Mouse (Mus musculus) G1E (cell line): ENCODE data around the gene 1700015F17Rik. TPM values are rescaled to one million over a fixed set of nuclear protein-coding genes. Genes with fewer than 3 reads are reported as not detected.

Experiments
- ATAC-seq: 2 replicates; pipeline ENCODE4 v1.8.0; 2016; ENCODE audit warnings: mild to moderate bottlenecking; ENCODE audit not compliant: insufficient number of reproducible peaks, poor library complexity, low FRiP score, severe bottlenecking; ENCODE audit errors: extremely low read depth
- DNase-seq: peaks from one replicate; pipeline ENCODE4 v3.0.0; 2012; ENCODE audit warnings: low spot score
- H3K27me3 ChIP-seq: 2 replicates; pipeline ENCODE4 v1.6.1; 2012; ENCODE audit warnings: mild to moderate bottlenecking, low read length, inconsistent platforms; ENCODE audit not compliant: insufficient read depth
- H3K36me3 ChIP-seq: replicated peaks from 2 replicates; pipeline ENCODE3; 2012; ENCODE audit warnings: mild to moderate bottlenecking, inconsistent platforms
- H3K4me1 ChIP-seq: 2 replicates; pipeline ENCODE4 v1.6.1; 2012; ENCODE audit warnings: low read depth, low read length, inconsistent platforms, mixed read lengths; ENCODE audit not compliant: insufficient read depth
- H3K4me3 ChIP-seq: 2 replicates; pipeline ENCODE4 v1.5.1; 2012; ENCODE audit warnings: low read depth, mild to moderate bottlenecking, inconsistent platforms, low read length, moderate library complexity, mixed read lengths
- H3K9me3 ChIP-seq: replicated peaks from 2 replicates; pipeline ENCODE4 v1.6.1; 2012; ENCODE audit warnings: inconsistent platforms
- CTCF ChIP-seq: IDR thresholded peaks from 2 replicates; pipeline ENCODE4 v1.5.1; 2012; ENCODE audit warnings: low read depth, low read length, inconsistent platforms, mixed read lengths
- GATA1 ChIP-seq: IDR thresholded peaks from 2 replicates; pipeline ENCODE4 v1.6.1; 2012; ENCODE audit warnings: borderline replicate concordance, low read length, inconsistent platforms, mixed read lengths
- GATA2 ChIP-seq: IDR thresholded peaks from 2 replicates; pipeline ENCODE4 v1.6.1; 2012; ENCODE audit warnings: low read depth, low read length, inconsistent platforms, borderline replicate concordance
- POLR2AphosphoS5 ChIP-seq: IDR thresholded peaks from 2 replicates; pipeline ENCODE4 v1.6.1; 2012; ENCODE audit warnings: low read depth, low read length, inconsistent platforms; ENCODE audit not compliant: insufficient replicate concordance
- TAL1 ChIP-seq: conservative IDR thresholded peaks from 2 replicates; pipeline ENCODE4 v1.6.1; 2012; ENCODE audit warnings: low read depth, low read length, inconsistent platforms, mixed read lengths
- polyA plus RNA-seq: library from polyadenylated mRNA; stranded (reverse); fragments of >175 nt; gene quantifications from 2 replicates; pipeline ENCODE4 v1.2.3, GENCODE M21; 2012
- total RNA-seq, 2 experiments: library from RNA; stranded (forward) in 1 of 2; stranded (reverse) in 1 of 2; fragments of 200-1000 nt in 1 of 2; fragments of >200 nt in 1 of 2; fragmentation: Nextera tagmentation in 1 of 2; gene quantifications; 2 replicates each; pipeline ENCODE4 v1.2.3; 2014 to 2017

The 1700015F17Rik gene
- total and polyA plus RNA-seq, 3 experiments, result not detected

DNA sequence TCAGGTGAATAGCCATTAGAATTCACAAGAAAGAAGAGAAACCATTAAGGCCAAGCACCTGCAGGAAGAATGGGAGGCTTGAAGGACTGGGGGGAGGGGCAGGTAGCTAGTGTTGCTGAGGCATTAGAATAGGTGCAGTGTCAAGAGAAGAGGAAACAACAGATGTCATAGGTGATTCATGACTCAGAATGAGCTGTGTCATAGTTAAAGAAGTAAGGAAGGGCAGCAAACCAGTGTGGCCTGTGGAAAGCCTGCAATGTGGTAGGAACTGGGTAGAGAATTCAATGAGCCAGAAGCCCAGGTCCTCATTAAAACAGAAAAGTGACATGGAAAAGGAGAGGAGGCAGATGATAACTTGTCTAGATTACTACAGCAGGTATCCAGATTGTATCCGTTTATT lies 13.7 kb downstream of the 1700015F17Rik start:
- no peaks in the 10 kb centered on the region for H3K27me3 ChIP-seq
- H3K36me3 ChIP-seq, result no peaks in the 10 kb centered on the region
- no peak overlapping the region for H3K4me3 ChIP-seq
- DNase-seq (no peak), ATAC-seq (no peak)
- TF ChIP-seq TAL1, result no peak
- TF ChIP-seq GATA2, result no peak
- no peak for TF ChIP-seq POLR2AphosphoS5
- TF ChIP-seq CTCF, result no peak
- no peak for TF ChIP-seq GATA1
- no peaks in the 10 kb centered on the region for H3K9me3 ChIP-seq
- H3K4me1 ChIP-seq, result no peaks in the 10 kb centered on the region

GRCm38 (mm10) chr5:5431746-5432438 lies 47.1 kb downstream of the 1700015F17Rik start:
- H3K36me3 ChIP-seq, result no peaks in the 10 kb centered on the region
- H3K4me3 ChIP-seq, result no peak overlapping the region
- H3K27me3 ChIP-seq, result no peaks in the 10 kb centered on the region
- no peaks in the 10 kb centered on the region for H3K9me3 ChIP-seq
- no peak for ATAC-seq
- H3K4me1 ChIP-seq, result no peaks in the 10 kb centered on the region
- no peak for DNase-seq
- TF ChIP-seq GATA1 (no peak), TAL1 (no peak), CTCF (no peak), POLR2AphosphoS5 (no peak), GATA2 (no peak)

DNA sequence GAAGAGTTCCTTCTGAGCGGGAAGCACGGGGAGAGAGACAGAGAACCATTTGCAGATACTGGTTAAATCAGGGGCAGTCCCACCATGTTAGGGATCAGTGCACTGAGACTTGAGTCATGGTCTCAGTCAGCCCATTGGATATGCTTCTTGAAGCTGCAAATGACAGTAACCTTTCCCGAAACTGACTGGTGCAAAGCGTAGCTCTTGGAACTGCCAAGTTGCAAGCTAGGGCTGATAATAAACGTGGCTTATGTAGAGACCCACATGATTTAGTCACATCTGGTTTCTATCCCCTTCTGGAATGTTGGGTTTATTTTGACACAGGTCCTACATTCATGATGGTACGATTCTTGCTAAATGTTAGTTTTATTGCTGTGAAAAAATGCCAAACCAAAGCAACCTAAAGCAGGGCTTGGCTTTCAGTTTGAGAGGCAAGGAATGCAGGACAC lies 55.2 kb downstream of the 1700015F17Rik start:
- no peak overlapping the region for H3K4me3 ChIP-seq
- no peaks in the 10 kb centered on the region for H3K36me3 ChIP-seq
- no peaks in the 10 kb centered on the region for H3K9me3 ChIP-seq
- peaks cover 2% of the 10 kb centered on the region; the same call in 1 of the 2 replicates for H3K4me1 ChIP-seq
- no peak for TF ChIP-seq POLR2AphosphoS5
- TF ChIP-seq GATA2, result no peak
- TF ChIP-seq TAL1, result no peak
- TF ChIP-seq CTCF, result no peak
- TF ChIP-seq GATA1, result no peak
- DNase-seq, result no peak
- H3K27me3 ChIP-seq, result no peaks in the 10 kb centered on the region
- ATAC-seq, result no peak

- Histone ChIP-seq H3K27me3 (no peaks in the 10 kb centered on the region), H3K4me1 (peaks cover 2% of the 10 kb centered on the region; the same call in 1 of the 2 replicates), H3K9me3 (no peaks in the 10 kb centered on the region), H3K36me3 (no peaks in the 10 kb centered on the region), H3K4me3 (no peak overlapping the region)
- TF ChIP-seq CTCF, result no peak
- TF ChIP-seq GATA2, result no peak
- no peak for TF ChIP-seq POLR2AphosphoS5
- TF ChIP-seq TAL1, result no peak
- no peak for TF ChIP-seq GATA1
- no peak for ATAC-seq
- DNase-seq, result no peak
These were observed 55.9 kb downstream of the 1700015F17Rik start for GRCm38 (mm10) chr5:5423081-5423480.

- DNase-seq (no peak), ATAC-seq (no peak)
- Histone ChIP-seq H3K36me3 (no peaks in the 10 kb centered on the region), H3K4me1 (peaks cover 2% of the 10 kb centered on the region; the same call in 1 of the 2 replicates), H3K9me3 (no peaks in the 10 kb centered on the region), H3K27me3 (no peaks in the 10 kb centered on the region), H3K4me3 (no peak overlapping the region)
- TF ChIP-seq TAL1 (no peak), GATA2 (no peak), CTCF (no peak), POLR2AphosphoS5 (no peak), GATA1 (no peak)
These were observed 57.5 kb downstream of the 1700015F17Rik start for GRCm38 (mm10) chr5:5421439-5421838.

- TF ChIP-seq POLR2AphosphoS5 (no peak), GATA2 (no peak), GATA1 (no peak), TAL1 (no peak), CTCF (no peak)
- no peaks in the 10 kb centered on the region for H3K36me3 ChIP-seq
- DNase-seq, result no peak
- peak; percentile 8; the same call in 1 of the 2 replicates for ATAC-seq
- no peaks in the 10 kb centered on the region for H3K9me3 ChIP-seq
- H3K4me3 ChIP-seq, result no peak within 1 kb of the TSS
- H3K27me3 ChIP-seq, result no peaks in the 10 kb centered on the region
- H3K4me1 ChIP-seq, result peaks cover 2% of the 10 kb centered on the region; the same call in 1 of the 2 replicates
These were observed 58.9 kb downstream of the 1700015F17Rik start, which contains the start of gene Cdk14 for GRCm38 (mm10) chr5:5419992-5420455. TSS of gene Cdk14 (minus strand) at chr5:5420312.

DNA sequence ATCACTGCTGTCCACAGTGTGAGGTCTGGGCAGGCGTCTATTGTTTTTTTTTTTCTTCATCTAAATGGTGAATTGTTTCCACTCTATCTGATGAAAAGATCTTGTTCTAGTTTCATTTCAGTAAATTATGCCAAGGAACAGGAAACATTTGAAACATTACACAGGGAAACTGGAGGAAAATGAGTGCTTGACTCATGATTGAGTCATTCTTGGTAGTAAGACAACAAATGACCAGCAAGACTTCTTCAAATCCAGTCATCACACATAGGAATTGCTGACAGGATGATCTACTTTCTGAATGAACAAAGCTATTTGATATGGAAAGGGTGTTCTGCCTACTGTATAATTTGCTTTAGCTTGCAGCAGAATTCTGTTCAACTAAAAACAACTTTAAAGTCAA lies 59.7 kb downstream of the 1700015F17Rik start:
- Histone ChIP-seq H3K9me3 (no peaks in the 10 kb centered on the region), H3K36me3 (no peaks in the 10 kb centered on the region), H3K27me3 (no peaks in the 10 kb centered on the region), H3K4me1 (peaks cover 2% of the 10 kb centered on the region; the same call in 1 of the 2 replicates), H3K4me3 (no peak overlapping the region)
- no peak for DNase-seq
- ATAC-seq, result no peak
- TF ChIP-seq GATA2 (no peak), TAL1 (no peak), POLR2AphosphoS5 (no peak), GATA1 (no peak), CTCF (no peak)
